Mouse (Mus musculus): ENCODE results near the gene Snap91.

- TF ChIP-seq CTCF (IDR thresholded peaks at IDR 0.05) (no peak), POLR2A (IDR thresholded peaks at IDR 0.05; ENCODE audit: insufficient read depth, low read depth, low read length) (no peak)
These were observed 117.7 kb downstream of the Snap91 start for GRCm38 (mm10) chr9:86762477-86763376.

All from heart, adult 2 months (tissue).